In genomic region chr11:91289194-91290123, GRCm38 (mm10) we compare ENCODE assay signal across 9 mouse cellular contexts.
DNase-seq lines count a peak whose midpoint lies in the region; ATAC-seq and TF ChIP-seq lines count a peak whose summit lies in the region.
"Had no signal": no experiment of that assay in that cellular context is flagged by ENCODE, and none has a peak within 500 bp of the region (broad histone marks: within the 10 kb centered on the region; RNA-seq: fewer than 3 reads in every experiment).

No protein-coding gene starts in this region.

- no peak overlapping the region for H3K27ac ChIP-seq in embryonic facial prominence, embryonic 12.5 days
- H3K27ac ChIP-seq in midbrain, postnatal 0 days (ENCODE audit: low read depth, low read length): no peak overlapping the region
- H3K27ac ChIP-seq: heart, embryonic 13.5 days had no signal

- WGBS in embryonic facial prominence, embryonic 12.5 days: 48% methylated on average over 10 of the region's 10 CpGs
- 21% methylated on average over 10 of the region's 10 CpGs for WGBS in large intestine, adult 2 months
- WGBS in midbrain, postnatal 0 days: 45% methylated on average over 10 of the region's 10 CpGs

- H3K36me3 ChIP-seq in embryonic facial prominence, embryonic 12.5 days: no peaks in the 10 kb centered on the region
- no peaks in the 10 kb centered on the region for H3K36me3 ChIP-seq in midbrain, postnatal 0 days (ENCODE audit: insufficient read depth, low read length)
- H3K36me3 ChIP-seq: heart, embryonic 13.5 days had no signal

- DNase-seq in heart, postnatal 10 days: peak; percentile 3 to 8
- DNase-seq in heart, adult 8-10 months (ENCODE audit: low spot score): no peak
- peak; percentile 49 for DNase-seq in Muller cell, postnatal 12 days (ENCODE audit: inconsistent ontology term)
- DNase-seq in large intestine, adult 2 months (ENCODE audit: low read depth, low spot score): peak; percentile 7
- peak; percentile 73 for DNase-seq in midbrain, postnatal 0 days (ENCODE audit: low spot score)
- no peak for DNase-seq in gastrocnemius, adult 18-20 months (ENCODE audit: low spot score)

- ATAC-seq in embryonic facial prominence, embryonic 12.5 days (ENCODE audit: insufficient number of reproducible peaks, insufficient read depth, low FRiP score, low TSS enrichment): 0 out of 2 replicates have a peak, but pooled peaks have one; percentile 52
- ATAC-seq in midbrain, postnatal 0 days (ENCODE audit: low FRiP score): no peak
- no peak for ATAC-seq in CD4-positive, CD25-positive, alpha-beta regulatory T cell, adult 4 months

- no peak overlapping the region for H3K4me3 ChIP-seq in embryonic facial prominence, embryonic 12.5 days
- H3K4me3 ChIP-seq in midbrain, postnatal 0 days (ENCODE audit: low read depth, low read length): no peak overlapping the region
- H3K4me3 ChIP-seq: heart, embryonic 13.5 days had no signal

- H3K9ac ChIP-seq in embryonic facial prominence, embryonic 12.5 days: no peak overlapping the region
- no peak overlapping the region for H3K9ac ChIP-seq in midbrain, postnatal 0 days (replicated peaks; ENCODE audit: low read length, poor library complexity, severe bottlenecking)
- H3K9ac ChIP-seq: heart, embryonic 13.5 days had no signal

- peak; percentile 93 for TF ChIP-seq CTCF in midbrain, postnatal 0 days (IDR thresholded peaks at IDR 0.05)

- intact Hi-C loops in heart, postnatal 10 days (cut with DNase I): no loop called here

- no peaks in the 10 kb centered on the region for H3K27me3 ChIP-seq in embryonic facial prominence, embryonic 12.5 days
- no peaks in the 10 kb centered on the region for H3K27me3 ChIP-seq in midbrain, postnatal 0 days (ENCODE audit: insufficient read depth, low read length)
- H3K27me3 ChIP-seq: heart, embryonic 13.5 days had no signal

- H3K9me3 ChIP-seq in embryonic facial prominence, embryonic 12.5 days: no peaks in the 10 kb centered on the region
- no peaks in the 10 kb centered on the region for H3K9me3 ChIP-seq in midbrain, postnatal 0 days (ENCODE audit: low read length)
- H3K9me3 ChIP-seq: heart, embryonic 13.5 days had no signal

- 0 out of 2 replicates have a peak, but pooled peaks cover 3% of the 10 kb centered on the region for H3K4me1 ChIP-seq in embryonic facial prominence, embryonic 12.5 days
- H3K4me1 ChIP-seq in midbrain, postnatal 0 days (ENCODE audit: insufficient read depth, low read length): no peaks in the 10 kb centered on the region
- H3K4me1 ChIP-seq: heart, embryonic 13.5 days had no signal

- no peak overlapping the region for H3K4me2 ChIP-seq in embryonic facial prominence, embryonic 12.5 days (replicated peaks)
- H3K4me2 ChIP-seq in midbrain, postnatal 0 days (ENCODE audit: low read depth, low read length, poor library complexity, severe bottlenecking): no peak overlapping the region
- H3K4me2 ChIP-seq: heart, embryonic 13.5 days had no signal

Comparison
In these comparisons a context has a peak if more than half of its experiments do, and no peak if none do; other contexts are left out.
1. DNase-seq: peak in heart, postnatal 10 days (2 of 2), Muller cell, postnatal 12 days (single experiment), large intestine, adult 2 months (single experiment) and midbrain, postnatal 0 days (single experiment); none in heart, adult 8-10 months (single experiment) and gastrocnemius, adult 18-20 months (single experiment).